Mouse (Mus musculus): ENCODE data around the gene 4931428F04Rik. TPM values are rescaled to one million over a fixed set of nuclear protein-coding genes. Genes with fewer than 3 reads are reported as not detected.

4931428F04Rik gene
- polyA plus RNA-seq, 1 experiment from 2014 or later = 0.84 TPM

GRCm38 (mm10) chr8:105311718-105312117 lies 22.1 kb upstream of the 4931428F04Rik start:
- no peak overlapping the region for H3K4me3 ChIP-seq (ENCODE audit: low read depth, low read length)
- no peak overlapping the region for H3K9ac ChIP-seq (ENCODE audit: low read depth, low read length)
- WGBS (ENCODE audit: insufficient replicate concordance) = 38% methylated on average over 1 of the region's 1 CpGs
- H3K4me2 ChIP-seq (ENCODE audit: low read depth, low read length) = no peak overlapping the region
- H3K36me3 ChIP-seq (ENCODE audit: control insufficient read depth, insufficient read depth) = peaks cover 85% of the 10 kb centered on the region
- no peaks in the 10 kb centered on the region; the same call in 1 of the 2 replicates for H3K9me3 ChIP-seq (replicated peaks; ENCODE audit: control insufficient read depth, low read length)
- no peaks in the 10 kb centered on the region for H3K27me3 ChIP-seq (ENCODE audit: control insufficient read depth, insufficient read depth, low read depth, low read length)
- peaks cover 29% of the 10 kb centered on the region for H3K4me1 ChIP-seq (ENCODE audit: control insufficient read depth, low read depth, low read length)
- no peak overlapping the region for H3K27ac ChIP-seq (ENCODE audit: low read length)
- peak; percentile 42 for ATAC-seq (ENCODE audit: low read depth)

- WGBS (ENCODE audit: insufficient replicate concordance) = 82% methylated on average over 8 of the region's 8 CpGs
- no peaks in the 10 kb centered on the region; the same call in 1 of the 2 replicates for H3K9me3 ChIP-seq (replicated peaks; ENCODE audit: control insufficient read depth, low read length)
These were observed 20.5 kb upstream of the 4931428F04Rik start for GRCm38 (mm10) chr8:105310118-105310517.

GRCm38 (mm10) chr8:105309142-105309847 lies 19.6 kb upstream of the 4931428F04Rik start:
- H3K4me3 ChIP-seq (ENCODE audit: low read depth, low read length) = no peak overlapping the region
- peaks cover 48% of the 10 kb centered on the region for H3K4me1 ChIP-seq (ENCODE audit: control insufficient read depth, low read depth, low read length)
- no peak overlapping the region for H3K4me2 ChIP-seq (ENCODE audit: low read depth, low read length)
- no peaks in the 10 kb centered on the region for H3K27me3 ChIP-seq (ENCODE audit: control insufficient read depth, insufficient read depth, low read depth, low read length)
- WGBS (ENCODE audit: insufficient replicate concordance) = 86% methylated on average over 15 of the region's 15 CpGs
- H3K9me3 ChIP-seq (replicated peaks; ENCODE audit: control insufficient read depth, low read length) = no peaks in the 10 kb centered on the region; the same call in 1 of the 2 replicates
- H3K27ac ChIP-seq (ENCODE audit: low read length) = no peak overlapping the region
- no peak for ATAC-seq (ENCODE audit: low read depth)
- peaks cover 73% of the 10 kb centered on the region for H3K36me3 ChIP-seq (ENCODE audit: control insufficient read depth, insufficient read depth)
- H3K9ac ChIP-seq (ENCODE audit: low read depth, low read length) = no peak overlapping the region

More at GRCm38 (mm10) chr8:105310118-105310517, 20.5 kb upstream of the 4931428F04Rik start:
- Histone ChIP-seq H3K9ac (ENCODE audit: low read depth, low read length) (no peak overlapping the region), H3K4me2 (ENCODE audit: low read depth, low read length) (no peak overlapping the region), H3K4me3 (ENCODE audit: low read depth, low read length) (no peak overlapping the region), H3K36me3 (ENCODE audit: control insufficient read depth, insufficient read depth) (peaks cover 75% of the 10 kb centered on the region), H3K27me3 (ENCODE audit: control insufficient read depth, insufficient read depth, low read depth, low read length) (no peaks in the 10 kb centered on the region), H3K4me1 (ENCODE audit: control insufficient read depth, low read depth, low read length) (peaks cover 43% of the 10 kb centered on the region), H3K27ac (ENCODE audit: low read length) (no peak overlapping the region)
- no peak for ATAC-seq (ENCODE audit: low read depth)

GRCm38 (mm10) chr8:105308428-105308827 lies 18.8 kb upstream of the 4931428F04Rik start:
- WGBS (ENCODE audit: insufficient replicate concordance) = 85% methylated on average over 10 of the region's 10 CpGs
- Histone ChIP-seq H3K4me2 (ENCODE audit: low read depth, low read length) (no peak overlapping the region), H3K9ac (ENCODE audit: low read depth, low read length) (no peak overlapping the region), H3K27me3 (ENCODE audit: control insufficient read depth, insufficient read depth, low read depth, low read length) (no peaks in the 10 kb centered on the region), H3K4me1 (ENCODE audit: control insufficient read depth, low read depth, low read length) (peaks cover 48% of the 10 kb centered on the region), H3K36me3 (ENCODE audit: control insufficient read depth, insufficient read depth) (peaks cover 73% of the 10 kb centered on the region), H3K4me3 (ENCODE audit: low read depth, low read length) (no peak overlapping the region), H3K27ac (ENCODE audit: low read length) (no peak overlapping the region), H3K9me3 (replicated peaks; ENCODE audit: control insufficient read depth, low read length) (no peaks in the 10 kb centered on the region; the same call in 1 of the 2 replicates)
- no peak for ATAC-seq (ENCODE audit: low read depth)

- H3K9me3 ChIP-seq (replicated peaks; ENCODE audit: control insufficient read depth, low read length) = no peaks in the 10 kb centered on the region; the same call in 1 of the 2 replicates
- WGBS (ENCODE audit: insufficient replicate concordance) = 89% methylated on average over 13 of the region's 13 CpGs
- peaks cover 72% of the 10 kb centered on the region for H3K36me3 ChIP-seq (ENCODE audit: control insufficient read depth, insufficient read depth)
- no peak overlapping the region for H3K4me3 ChIP-seq (ENCODE audit: low read depth, low read length)
- no peak for ATAC-seq (ENCODE audit: low read depth)
- peaks cover 48% of the 10 kb centered on the region for H3K4me1 ChIP-seq (ENCODE audit: control insufficient read depth, low read depth, low read length)
- H3K9ac ChIP-seq (ENCODE audit: low read depth, low read length) = no peak overlapping the region
- H3K4me2 ChIP-seq (ENCODE audit: low read depth, low read length) = no peak overlapping the region
- H3K27ac ChIP-seq (ENCODE audit: low read length) = no peak overlapping the region
- H3K27me3 ChIP-seq (ENCODE audit: control insufficient read depth, insufficient read depth, low read depth, low read length) = no peaks in the 10 kb centered on the region
These were observed 18.0 kb upstream of the 4931428F04Rik start for GRCm38 (mm10) chr8:105307670-105308069.

GRCm38 (mm10) chr8:105306146-105306691 lies 16.6 kb upstream of the 4931428F04Rik start:
- H3K9me3 ChIP-seq (replicated peaks; ENCODE audit: control insufficient read depth, low read length) = no peaks in the 10 kb centered on the region; the same call in 1 of the 2 replicates
- no peak for ATAC-seq (ENCODE audit: low read depth)
- peak overlapping the region; percentile 49; the same call in 1 of the 2 replicates for H3K9ac ChIP-seq (ENCODE audit: low read depth, low read length)
- 68% methylated on average over 5 of the region's 5 CpGs for whole genome bisulfite sequencing (ENCODE audit: insufficient replicate concordance)
- H3K27ac ChIP-seq (ENCODE audit: low read length) = peak overlapping the region; percentile 60
- H3K4me3 ChIP-seq (ENCODE audit: low read depth, low read length) = peak overlapping the region; percentile 53
- peaks cover 49% of the 10 kb centered on the region for H3K4me1 ChIP-seq (ENCODE audit: control insufficient read depth, low read depth, low read length)
- no peaks in the 10 kb centered on the region for H3K27me3 ChIP-seq (ENCODE audit: control insufficient read depth, insufficient read depth, low read depth, low read length)
- H3K4me2 ChIP-seq (ENCODE audit: low read depth, low read length) = peak overlapping the region; percentile 59
- peaks cover 78% of the 10 kb centered on the region for H3K36me3 ChIP-seq (ENCODE audit: control insufficient read depth, insufficient read depth)

- peaks cover 49% of the 10 kb centered on the region for H3K4me1 ChIP-seq (ENCODE audit: control insufficient read depth, low read depth, low read length)
- WGBS (ENCODE audit: insufficient replicate concordance) = 12% methylated on average over 29 of the region's 30 CpGs
These were observed 15.8 kb upstream of the 4931428F04Rik start, which contains the start of gene Elmo3 for GRCm38 (mm10) chr8:105305211-105306145. Elmo3 (plus strand) TSS chr8:105305601.

GRCm38 (mm10) chr8:105304325-105305210 lies 14.9 kb upstream of the 4931428F04Rik start:
- H3K4me1 ChIP-seq (ENCODE audit: control insufficient read depth, low read depth, low read length) = peaks cover 53% of the 10 kb centered on the region
- H3K27me3 ChIP-seq (ENCODE audit: control insufficient read depth, insufficient read depth, low read depth, low read length) = no peaks in the 10 kb centered on the region
- 62% methylated on average over 9 of the region's 9 CpGs for WGBS (ENCODE audit: insufficient replicate concordance)
- peak overlapping the region; percentile 60 for H3K27ac ChIP-seq (ENCODE audit: low read length)
- H3K36me3 ChIP-seq (ENCODE audit: control insufficient read depth, insufficient read depth) = peaks cover 74% of the 10 kb centered on the region
- H3K4me2 ChIP-seq (ENCODE audit: low read depth, low read length) = peak overlapping the region; percentile 59; the same call in 1 of the 2 replicates
- ATAC-seq (ENCODE audit: low read depth) = no peak
- no peaks in the 10 kb centered on the region for H3K9me3 ChIP-seq (replicated peaks; ENCODE audit: control insufficient read depth, low read length)
- H3K4me3 ChIP-seq (ENCODE audit: low read depth, low read length) = no peak overlapping the region
- no peak overlapping the region for H3K9ac ChIP-seq (ENCODE audit: low read depth, low read length)

More at GRCm38 (mm10) chr8:105305211-105306145, 15.8 kb upstream of the 4931428F04Rik start, which contains the start of gene Elmo3:
- H3K9ac ChIP-seq (ENCODE audit: low read depth, low read length) = peak within 1 kb of the TSS; percentile 49; the same call in 1 of the 2 replicates
- peak within 1 kb of the TSS; percentile 53 for H3K4me3 ChIP-seq (ENCODE audit: low read depth, low read length)
- H3K27me3 ChIP-seq (ENCODE audit: control insufficient read depth, insufficient read depth, low read depth, low read length) = no peaks in the 10 kb centered on the region
- no peaks in the 10 kb centered on the region for H3K9me3 ChIP-seq (replicated peaks; ENCODE audit: control insufficient read depth, low read length)
- peak within 1 kb of the TSS; percentile 60 for H3K27ac ChIP-seq (ENCODE audit: low read length)
- peaks cover 79% of the 10 kb centered on the region for H3K36me3 ChIP-seq (ENCODE audit: control insufficient read depth, insufficient read depth)
- H3K4me2 ChIP-seq (ENCODE audit: low read depth, low read length) = peak within 1 kb of the TSS; percentile 59
- peak; percentile 82 for ATAC-seq (ENCODE audit: low read depth)

Measured in liver, embryonic 16.5 days (tissue).